In the genomic region with DNA sequence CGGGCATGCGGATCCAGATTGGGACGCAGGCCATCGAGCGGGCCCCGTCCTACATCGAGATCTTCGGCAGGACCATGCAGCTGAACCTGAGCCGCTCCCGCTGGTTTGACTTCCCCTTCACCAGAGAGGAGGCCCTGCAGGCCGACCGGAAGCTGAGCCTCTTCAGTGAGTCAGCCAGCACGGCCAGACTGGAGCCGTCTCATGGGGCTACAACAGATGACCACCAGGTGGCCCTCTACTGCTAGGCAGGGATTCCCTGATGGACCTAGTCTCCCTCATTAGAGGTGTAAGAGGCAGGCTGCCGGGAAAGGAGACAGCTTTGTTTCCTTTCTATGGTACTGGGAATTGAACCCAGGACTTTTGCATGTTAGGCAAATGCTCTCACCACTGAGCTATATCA, we compare ENCODE assay signal across 7 mouse cellular contexts.
DNase-seq lines count a peak whose midpoint lies in the region; ATAC-seq lines count a peak whose summit lies in the region.

No protein-coding gene starts in this region.

- H3K27me3 ChIP-seq in hindbrain, embryonic 16.5 days (replicated peaks; ENCODE audit: control insufficient read depth, insufficient read depth, low read length) = no peaks in the 10 kb centered on the region

- peak; percentile 85 for DNase-seq in R1 (ENCODE audit: low read depth, low spot score)
- DNase-seq in c-Kit-positive CD71-positive TER-119-negative erythroid progenitor cells, embryonic 14.5 days (ENCODE audit: low read depth) = peak; percentile 30
- DNase-seq in left cerebral cortex, adult 18-20 months (ENCODE audit: low spot score in 2 of 2) = peak; percentile 76 to 77
- peak; percentile 27 to 47 for DNase-seq in spleen, adult 18-20 months

- H3K9ac ChIP-seq in hindbrain, embryonic 16.5 days (ENCODE audit: low read depth, low read length) = no peak overlapping the region

- H3K4me3 ChIP-seq in hindbrain, embryonic 16.5 days (ENCODE audit: low read length) = no peak overlapping the region

- H3K9me3 ChIP-seq in hindbrain, embryonic 16.5 days (ENCODE audit: control insufficient read depth, low read length) = no peaks in the 10 kb centered on the region

- no peak overlapping the region for H3K27ac ChIP-seq in hindbrain, embryonic 16.5 days (ENCODE audit: low read depth, low read length)

- H3K36me3 ChIP-seq in hindbrain, embryonic 16.5 days (ENCODE audit: control insufficient read depth, insufficient read depth, low read length) = peaks cover 78% of the 10 kb centered on the region

- ATAC-seq in frontal cortex, adult (ENCODE audit: low TSS enrichment) = peak; percentile 82; the same call in 1 of the 2 replicates
- 0 out of 2 replicates have a peak, but pooled peaks have one; percentile 54 for ATAC-seq in hindbrain, embryonic 16.5 days
- ATAC-seq in megakaryocyte, adult 5-6 weeks (ENCODE audit: poor library complexity, severe bottlenecking) = peak; percentile 100

- no peaks in the 10 kb centered on the region for H3K4me1 ChIP-seq in hindbrain, embryonic 16.5 days (ENCODE audit: control insufficient read depth, insufficient read depth, low read depth, low read length)

- H3K4me2 ChIP-seq in hindbrain, embryonic 16.5 days (ENCODE audit: low read length) = no peak overlapping the region

- 41% methylated on average over 15 of the region's 15 CpGs for WGBS in hindbrain, embryonic 16.5 days

Comparison
In these comparisons a context has a peak if more than half of its experiments do, and no peak if none do; other contexts are left out.
1. DNase-seq: peak in every context shown above with its lines; median percentile 85 in R1; 76 in left cerebral cortex, adult 18-20 months; 37 in spleen, adult 18-20 months; 30 in c-Kit-positive CD71-positive TER-119-negative erythroid progenitor cells, embryonic 14.5 days.